Mouse (Mus musculus): ENCODE data around the gene Frmd4b.
"Not testable (repeated sequence)": the region's sequence is repeated elsewhere in the genome, so short reads cannot be mapped to it uniquely, and the experiment has no call there.

Gene Frmd4b

DNA sequence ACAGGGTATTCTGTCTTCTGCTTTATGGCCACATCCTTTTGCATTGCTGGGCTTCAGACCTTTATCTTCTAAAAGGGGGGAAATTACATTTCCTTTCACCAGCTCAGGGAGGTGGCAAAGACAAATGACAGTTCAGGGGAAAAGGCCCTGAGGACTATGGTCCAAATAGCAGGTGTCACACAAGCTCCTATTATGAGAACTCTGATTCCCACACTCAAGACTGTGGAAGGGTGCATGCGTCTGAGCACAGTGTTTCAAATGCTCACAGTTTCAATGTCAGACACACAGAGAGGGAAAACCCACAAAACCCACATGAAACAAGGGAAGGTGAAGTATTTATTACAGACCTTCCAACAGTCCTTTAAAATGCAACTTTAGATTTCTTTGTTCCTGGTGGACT, 246.9 kb downstream of the Frmd4b start:
- CTCF ChIA-PET = no interaction called here

DNA sequence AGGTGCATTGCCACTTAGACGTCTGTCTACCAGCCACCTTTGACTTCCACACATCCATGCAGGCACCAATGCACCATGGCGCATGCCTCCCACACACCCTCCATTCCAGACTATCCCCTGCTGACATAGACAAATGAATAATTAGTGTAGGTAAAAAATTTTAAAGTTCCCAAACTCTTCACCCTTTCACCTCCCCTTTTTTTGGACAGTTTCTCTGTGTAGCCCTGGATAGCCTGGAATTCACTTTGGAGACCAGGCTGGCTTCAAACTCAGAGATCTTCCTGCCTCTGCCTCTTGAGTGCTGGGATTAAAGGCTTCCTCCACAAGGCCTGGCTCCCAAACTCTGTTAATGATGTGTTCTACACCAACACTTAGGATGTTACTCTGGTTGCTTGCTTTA, 253.5 kb downstream of the Frmd4b start:
- CTCF ChIA-PET = no interaction called here

DNA sequence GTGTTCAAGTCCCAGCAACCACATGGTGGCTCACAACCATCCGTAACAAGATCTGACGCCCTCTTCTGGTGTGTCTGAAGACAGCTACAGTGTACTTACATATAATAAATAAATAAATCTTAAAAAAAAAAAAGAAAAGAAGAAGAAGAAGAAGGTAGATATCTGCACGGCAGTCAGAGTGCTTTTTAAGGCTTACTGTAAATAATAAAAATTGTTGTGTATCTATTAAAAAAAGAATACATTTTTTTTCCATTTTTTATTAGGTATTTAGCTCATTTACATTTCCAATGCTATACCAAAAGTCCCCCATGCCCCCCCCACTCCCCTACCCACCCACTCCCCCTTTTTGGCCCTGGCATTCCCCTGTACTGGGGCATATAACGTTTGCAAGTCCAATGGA, 259.7 kb downstream of the Frmd4b start:
- CTCF ChIA-PET = not testable (repeated sequence)

DNA sequence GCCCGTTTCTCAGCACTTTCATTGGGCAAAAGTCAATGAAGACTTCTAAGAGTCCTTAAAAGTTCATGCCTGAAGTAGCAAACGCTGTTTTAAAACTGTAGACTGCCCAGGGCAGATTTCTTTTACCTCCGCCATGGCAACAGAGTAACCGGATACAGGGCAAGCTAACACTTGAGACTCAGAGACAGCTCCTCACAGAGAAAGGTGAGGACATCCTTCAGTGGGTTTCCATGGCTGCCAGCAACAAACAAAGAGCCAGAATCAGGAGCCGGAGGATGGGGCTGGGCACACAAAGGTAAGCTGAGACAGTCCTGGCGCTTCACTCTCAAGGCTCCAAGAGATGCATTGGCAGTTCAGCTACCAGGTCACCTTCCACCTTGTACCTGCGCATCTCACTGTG, 260.7 kb downstream of the Frmd4b start:
- CTCF ChIA-PET = no interaction called here

DNA sequence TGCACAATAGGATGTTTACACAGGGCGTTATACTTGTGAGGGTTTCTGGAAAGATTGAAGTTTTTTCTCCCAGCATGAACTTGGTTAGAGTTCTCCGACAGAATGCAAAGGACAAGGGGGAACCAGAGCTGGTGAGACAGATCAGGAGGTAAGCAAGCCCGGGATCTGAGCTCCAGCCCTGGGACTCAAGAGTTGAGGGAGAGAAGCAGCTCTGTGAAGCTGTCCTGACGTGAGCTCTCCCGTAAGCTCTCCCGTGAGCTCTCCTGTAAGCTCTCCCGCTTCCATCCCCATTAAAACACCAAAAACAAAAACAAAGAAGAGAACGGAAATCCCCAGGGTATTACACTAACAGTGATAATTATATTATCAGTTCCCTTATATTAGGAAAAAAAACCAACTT, 262.2 kb downstream of the Frmd4b start:
- CTCF ChIA-PET = no interaction called here

DNA sequence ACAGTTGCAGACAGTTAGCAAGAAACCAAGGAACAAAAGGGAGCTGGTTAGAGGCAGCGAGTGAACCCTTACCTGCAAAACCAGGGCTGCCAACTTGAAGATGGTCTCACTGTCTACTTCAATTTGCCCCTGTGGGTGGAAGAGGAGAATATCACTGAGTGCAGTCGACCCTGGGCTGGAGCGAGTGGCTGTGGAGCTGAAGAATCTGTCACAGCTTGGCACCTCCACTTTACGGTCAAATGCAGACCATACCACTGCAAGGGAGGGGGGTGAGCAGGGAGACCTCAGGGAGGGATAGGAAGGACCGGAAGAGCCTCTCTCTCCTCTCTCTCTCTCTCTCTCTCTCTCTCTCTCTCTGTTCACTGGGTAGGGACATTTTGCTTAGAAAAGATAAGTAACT, 263.4 kb downstream of the Frmd4b start:
- CTCF ChIA-PET = interaction anchor here (0.8 kb wide), 1 partner anchor 94 kb away, joined by 4 read pairs; no protein-coding TSS in a partner anchor

DNA sequence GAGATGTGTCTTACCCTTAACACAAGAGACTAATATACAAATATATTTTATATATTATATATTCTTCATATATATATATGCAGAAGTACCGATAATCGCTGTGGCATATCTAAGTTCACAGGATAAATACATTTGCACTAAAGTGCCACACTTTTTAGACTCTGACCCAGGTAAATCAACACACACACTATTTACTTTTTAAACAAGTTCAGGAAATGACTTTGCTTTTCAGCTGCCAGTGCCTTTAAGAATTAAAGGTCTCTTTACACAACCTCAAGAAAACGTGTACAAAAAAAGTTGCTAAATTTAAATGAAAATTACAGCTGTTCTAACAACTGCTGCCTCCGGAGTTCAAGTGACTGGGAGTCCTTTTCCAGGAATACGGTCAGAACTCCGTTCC, 264.0 kb downstream of the Frmd4b start:
- CTCF ChIA-PET = interaction anchor here (0.8 kb wide), 1 partner anchor 95 kb away, joined by 4 read pairs; no protein-coding TSS in a partner anchor

DNA sequence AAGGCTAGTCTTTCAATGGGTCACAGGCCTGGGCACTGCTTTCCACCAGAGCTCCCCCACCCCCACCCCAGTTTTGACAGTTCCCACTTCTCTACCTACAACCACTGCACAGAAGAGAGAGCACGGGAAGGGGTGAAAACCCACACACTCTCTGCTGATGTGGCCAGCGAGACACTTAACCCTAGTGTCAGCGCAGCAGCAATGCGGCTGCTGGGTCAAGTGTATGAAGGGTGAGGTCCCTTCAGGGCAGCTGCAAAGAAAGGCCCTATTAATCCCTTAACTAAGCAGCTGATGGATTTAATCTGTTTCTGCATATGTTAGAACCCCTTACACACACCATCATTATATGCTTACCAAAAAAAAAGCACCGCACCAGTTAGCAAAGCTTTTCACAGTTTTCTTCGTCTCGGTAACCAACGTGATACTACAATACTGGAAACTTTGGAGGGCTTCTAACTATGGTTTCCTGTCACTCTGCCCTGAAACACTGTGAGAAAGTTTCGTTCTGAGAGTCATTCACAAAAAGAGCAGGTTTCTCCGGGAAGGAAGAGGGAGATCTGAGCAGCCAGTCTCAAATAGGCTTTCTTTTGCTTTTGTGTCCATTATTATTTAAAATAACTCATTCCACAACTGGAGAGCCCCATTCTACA, 264.7 kb downstream of the Frmd4b start:
- CTCF ChIA-PET = no interaction called here

DNA sequence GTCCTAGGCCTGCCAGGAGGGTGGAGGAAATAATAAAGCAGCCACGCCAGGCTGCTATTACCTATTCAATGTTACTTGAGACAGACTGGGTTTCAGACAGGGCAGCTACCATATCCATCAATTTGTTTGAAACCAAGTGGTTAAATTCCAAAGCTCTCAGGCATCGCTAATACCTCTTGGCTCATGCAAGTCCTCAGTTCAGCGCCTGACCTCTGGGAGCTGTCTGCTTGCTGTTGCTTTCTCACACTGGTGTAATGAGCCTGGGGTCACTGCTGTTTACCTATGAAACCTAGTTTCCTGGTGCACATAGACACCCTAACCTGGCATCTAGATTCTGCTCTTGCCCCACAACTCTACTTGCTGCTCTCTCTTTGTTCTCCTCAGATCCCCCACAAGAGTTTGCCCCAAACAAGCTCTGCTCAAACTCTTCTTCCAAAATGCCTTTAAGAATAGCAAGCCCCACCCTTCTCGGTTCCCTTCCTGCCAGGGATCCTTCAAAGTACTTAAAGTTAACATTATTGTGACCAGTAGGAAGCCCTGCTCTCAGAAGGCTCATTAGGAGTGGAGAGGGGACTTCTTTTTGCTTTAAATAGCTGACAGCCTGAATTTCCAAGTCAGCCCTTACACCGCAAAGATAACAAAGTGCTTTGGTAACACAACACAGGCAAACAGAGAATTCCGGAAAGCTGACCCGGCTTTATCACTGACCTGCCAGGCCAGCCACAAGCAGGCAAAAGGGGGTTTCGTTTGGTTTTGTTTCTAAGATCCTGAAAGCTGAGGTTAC, 267.8 kb downstream of the Frmd4b start:
- CTCF ChIA-PET = no interaction called here

DNA sequence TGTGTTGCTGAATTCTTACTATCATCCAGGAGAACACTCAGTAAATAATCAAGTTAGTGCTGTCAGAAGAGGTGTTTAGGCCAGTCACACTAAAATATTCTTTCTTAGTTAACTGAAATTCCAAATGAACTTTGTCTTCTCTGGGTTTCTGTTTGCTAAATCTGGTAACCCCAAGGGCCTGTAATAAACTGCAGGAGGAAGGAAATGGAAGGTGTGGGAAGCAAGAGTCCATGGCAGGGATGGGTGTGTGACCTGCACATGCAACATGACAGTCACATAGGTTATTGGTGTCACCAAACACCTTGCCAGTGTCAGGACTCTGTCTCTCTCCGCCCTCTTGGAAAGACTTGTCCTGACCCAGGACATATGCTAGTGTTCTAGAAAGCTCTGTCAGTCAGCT, 270.4 kb downstream of the Frmd4b start:
- CTCF ChIA-PET = no interaction called here

DNA sequence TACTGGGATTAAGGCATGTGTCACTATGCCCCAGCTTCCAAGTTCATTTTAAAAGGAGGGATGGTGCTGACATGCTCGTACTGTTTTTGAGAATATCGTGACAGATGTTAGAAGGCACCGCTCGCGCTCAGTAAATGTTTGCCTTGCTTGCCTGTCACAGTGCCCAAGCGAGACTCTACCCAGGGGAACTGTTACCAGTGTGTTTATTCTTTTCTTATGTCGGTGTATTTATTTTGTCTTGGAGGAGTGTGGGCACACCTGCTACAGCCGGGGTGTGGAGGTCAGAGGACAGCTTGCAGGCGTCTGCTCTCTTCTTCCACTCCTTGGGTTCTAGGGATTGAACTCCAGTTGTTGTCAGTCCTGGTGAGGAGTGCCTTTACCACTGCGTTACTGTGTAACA, 270.8 kb downstream of the Frmd4b start:
- CTCF ChIA-PET = no interaction called here

DNA sequence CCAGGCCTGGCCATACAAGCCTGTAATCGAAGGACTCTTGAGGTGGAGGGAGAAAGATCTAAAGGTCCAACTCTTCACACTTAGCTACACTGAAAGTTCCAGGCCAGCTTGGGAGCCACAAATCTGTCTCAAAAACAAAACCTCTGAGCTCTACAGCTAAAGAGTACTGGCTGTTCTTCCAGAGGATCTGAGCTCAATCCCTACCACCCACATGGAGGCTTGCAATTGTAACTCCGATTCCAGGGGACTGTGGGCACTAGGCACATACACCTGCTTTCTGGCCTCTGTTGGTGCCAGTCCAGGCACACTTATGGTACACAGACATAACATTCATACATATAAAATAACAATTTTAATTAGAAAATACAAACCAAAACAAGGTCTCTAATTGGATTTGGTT, 271.4 kb downstream of the Frmd4b start:
- CTCF ChIA-PET = no interaction called here

DNA sequence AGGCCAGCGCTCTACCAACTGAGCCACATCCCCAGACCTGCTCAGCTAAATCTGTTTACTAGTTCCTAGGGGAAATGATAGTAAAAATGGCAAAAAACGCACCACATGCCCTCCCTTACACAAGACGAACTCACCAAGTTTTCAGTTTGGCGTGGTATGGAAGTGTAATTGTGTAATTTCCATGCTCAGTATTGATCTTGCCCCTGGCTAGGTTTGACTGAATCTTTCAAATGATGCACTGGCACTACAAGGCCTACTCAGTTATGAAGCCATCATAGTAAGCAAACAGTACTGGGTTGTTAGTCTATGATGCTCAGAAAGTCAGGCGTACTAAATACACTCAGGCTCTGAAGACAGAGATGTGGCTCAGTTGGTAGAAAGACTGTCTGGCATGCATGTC, 275.2 kb downstream of the Frmd4b start:
- CTCF ChIA-PET = no interaction called here

DNA sequence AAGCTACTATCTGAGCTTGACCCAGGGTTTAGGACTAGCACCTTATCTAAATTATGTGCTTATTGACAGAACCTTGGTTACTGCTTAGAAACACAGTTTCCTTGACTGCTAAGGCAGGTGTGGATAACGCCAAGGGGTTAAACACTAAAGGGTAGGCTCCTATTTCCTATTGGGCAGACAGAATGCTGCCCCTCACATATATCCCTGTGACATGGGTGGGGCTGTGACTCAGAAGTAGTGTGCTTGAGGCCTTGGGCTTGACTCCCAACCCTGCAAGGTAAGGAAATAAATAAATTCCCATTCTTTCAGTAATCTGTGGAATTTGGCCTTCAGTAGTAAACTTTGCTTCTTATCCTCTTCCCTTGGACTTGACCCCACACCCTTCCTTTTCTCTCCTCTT, 275.7 kb downstream of the Frmd4b start:
- CTCF ChIA-PET = no interaction called here

DNA sequence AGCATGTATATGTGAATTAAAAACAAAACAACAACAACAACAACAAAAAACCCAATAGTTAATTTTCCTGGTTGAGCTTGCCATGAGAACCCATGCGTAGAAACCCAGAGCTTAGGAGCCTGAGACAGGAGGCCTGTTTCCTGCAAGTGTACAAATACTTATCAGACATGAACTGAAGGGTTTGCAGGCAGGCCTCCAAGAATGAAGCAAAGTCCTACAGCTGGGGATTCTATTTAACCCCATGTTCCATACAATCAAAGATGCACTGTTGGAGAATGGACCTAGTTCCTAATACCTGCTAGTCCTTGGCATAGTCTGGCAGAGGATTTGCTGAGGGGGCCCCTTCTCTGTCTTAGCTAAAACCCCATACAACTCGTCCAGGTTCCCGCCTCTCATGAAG, 276.2 kb downstream of the Frmd4b start:
- CTCF ChIA-PET = no interaction called here

DNA sequence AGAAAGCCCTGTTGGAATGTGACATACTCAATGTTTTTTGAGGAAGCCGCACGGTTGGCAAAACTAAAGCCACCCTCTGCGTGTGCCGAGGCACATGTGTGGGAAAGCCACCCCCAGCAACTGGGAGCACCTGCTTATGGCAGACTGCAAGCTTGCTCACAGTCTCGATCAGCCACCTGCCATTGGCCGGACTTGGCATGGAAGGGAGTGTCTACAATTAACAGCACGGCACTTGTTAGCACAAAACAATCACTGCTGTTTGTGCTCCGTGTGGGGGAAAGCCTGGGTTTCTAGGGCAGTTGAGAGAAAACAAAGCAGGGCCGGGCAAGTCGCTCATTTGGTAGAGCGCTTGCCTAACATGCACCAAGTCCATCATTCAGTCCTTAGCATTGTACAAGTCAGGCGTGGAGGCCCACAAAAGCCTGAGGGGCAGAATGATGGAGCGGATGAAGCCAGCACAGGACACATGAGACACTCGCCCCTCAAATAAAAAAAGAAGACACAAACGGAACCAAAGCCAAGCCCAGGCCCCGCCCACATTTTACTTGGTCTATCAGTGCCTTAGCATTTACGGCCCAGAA, 277.0 kb downstream of the Frmd4b start:
- CTCF ChIA-PET = no interaction called here

DNA sequence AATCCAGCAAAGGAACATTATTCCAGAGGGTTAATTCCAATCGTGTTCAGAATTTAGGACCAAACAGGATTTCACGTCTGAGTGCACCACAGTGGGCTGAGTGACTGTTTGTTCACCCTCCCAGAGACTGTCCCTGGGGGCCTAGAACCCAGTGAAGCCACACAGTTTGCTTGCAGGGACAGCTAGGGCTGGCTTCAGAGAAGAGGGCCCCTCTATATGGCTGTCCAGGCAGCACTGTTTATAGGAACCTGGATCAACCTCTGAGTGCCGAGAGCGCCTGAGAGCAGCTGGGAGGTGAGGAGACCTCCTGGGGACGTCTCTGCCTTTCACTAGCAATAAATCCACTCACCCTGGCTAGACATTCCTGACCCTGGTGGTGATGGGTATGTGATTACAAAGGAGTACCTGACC, 278.1 kb downstream of the Frmd4b start:
- CTCF ChIA-PET = no interaction called here

DNA sequence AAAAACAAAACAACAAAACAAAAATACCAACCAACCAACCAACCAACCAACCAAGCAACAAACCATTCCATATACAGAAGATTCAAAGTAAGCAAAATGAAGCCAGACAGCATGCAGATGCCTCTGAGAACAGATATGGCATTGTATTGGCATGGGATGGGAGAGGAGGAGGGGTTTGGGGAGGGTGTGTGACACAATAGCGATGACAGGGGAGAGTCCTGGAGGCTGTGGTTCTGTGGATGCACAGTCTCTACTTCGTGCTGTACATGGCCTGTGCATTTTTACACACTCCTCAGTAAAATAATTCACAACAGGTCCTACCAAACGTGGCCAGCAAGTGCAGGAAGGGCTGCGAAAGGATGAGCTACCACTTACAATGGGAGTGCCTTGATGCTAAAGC, 278.5 kb downstream of the Frmd4b start:
- CTCF ChIA-PET = no interaction called here

DNA sequence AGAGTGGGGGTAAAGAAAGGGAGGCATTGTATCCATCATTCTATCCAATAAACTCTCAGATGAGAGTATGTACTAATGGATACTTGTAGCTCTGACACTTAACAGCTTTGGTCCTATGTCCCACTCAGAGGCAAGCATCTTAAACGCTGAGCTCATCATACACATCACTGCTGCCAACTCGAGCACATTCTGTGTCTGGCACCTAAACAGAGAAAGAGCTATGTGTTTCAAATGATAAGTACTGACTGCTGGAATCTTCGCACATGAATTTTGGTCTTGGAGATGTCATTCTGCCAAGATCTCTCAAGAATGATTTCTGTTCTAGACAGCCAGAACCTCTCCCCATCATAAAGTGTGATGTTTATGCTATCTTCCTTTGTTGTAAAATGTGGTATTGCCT, 284.0 kb downstream of the Frmd4b start:
- CTCF ChIA-PET = no interaction called here

DNA sequence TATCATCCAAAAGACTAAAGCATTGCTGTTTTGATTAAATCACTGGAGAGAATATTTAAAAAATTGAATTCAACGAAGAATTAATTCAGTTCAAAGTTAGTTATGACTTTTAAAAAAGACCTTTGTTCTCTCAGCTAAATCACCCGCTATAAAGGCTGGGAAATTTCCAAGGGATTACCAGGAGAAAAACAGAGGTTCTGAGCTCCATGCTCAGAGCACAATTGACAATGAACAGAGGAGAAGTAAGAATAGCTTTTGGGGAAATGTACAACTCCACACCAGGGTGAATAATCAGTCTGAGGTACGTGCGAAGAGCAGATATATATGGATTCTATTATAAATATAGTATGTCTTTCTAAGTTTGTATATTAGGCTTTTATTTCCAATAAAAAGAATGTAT, 293.4 kb downstream of the Frmd4b start:
- CTCF ChIA-PET = no interaction called here

DNA sequence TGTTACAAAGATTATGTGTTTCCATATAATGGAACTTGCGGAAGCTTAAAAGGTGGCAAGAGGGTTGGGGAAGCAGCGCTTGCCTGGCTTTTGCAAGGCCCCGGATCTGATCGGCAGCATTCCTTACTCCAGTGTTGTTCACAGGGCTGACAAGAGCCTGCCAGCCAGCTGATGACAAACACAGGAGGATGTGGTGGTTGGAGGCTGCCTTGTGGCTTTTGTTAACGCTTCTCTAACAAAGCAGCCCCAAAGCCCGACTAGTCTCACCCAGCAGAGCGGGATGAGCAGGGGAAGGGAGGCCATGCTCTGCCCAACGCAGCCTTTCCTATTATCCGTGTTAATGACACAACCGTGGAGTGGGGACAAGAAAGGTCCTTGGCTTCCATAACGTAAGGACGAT, 295.2 kb downstream of the Frmd4b start:
- CTCF ChIA-PET = no interaction called here

DNA sequence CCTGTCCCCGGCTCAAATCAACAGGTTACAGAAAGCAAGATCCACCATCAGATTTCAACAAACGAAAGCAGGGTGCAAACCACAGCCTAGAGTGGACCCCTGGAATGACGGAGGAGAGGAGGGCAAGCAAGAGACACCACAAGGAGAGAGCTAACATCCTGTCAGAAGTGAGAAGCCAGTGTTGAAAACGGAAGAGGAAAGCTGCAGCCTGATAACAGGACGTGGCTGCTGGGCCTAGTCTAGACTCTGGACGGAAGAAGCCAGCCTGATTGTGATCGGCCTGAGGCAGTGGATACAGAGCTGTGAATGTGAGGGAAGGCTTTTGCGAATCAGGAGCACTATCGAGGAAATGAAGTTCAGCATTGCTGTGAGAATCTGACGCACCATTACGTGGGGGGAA, 296.2 kb downstream of the Frmd4b start:
- CTCF ChIA-PET = no interaction called here

DNA sequence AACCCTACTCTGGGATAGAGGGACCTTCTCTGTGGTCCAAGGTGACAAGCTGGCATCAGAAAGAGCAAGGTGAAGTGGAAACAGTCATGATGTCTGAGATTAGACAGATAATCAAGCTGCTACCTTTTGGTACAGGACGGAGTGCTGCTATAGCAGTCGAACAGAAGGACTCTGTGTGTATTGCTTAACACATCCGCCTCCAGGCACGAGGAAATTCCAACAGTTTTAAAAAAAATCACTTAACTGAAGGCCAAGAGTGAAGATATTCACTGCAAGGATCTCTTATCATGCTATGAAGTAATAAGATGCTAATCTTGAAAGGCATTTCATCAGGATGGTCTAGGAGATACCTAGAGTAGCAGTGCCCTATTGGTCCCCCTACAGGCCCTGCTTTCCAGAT, 298.3 kb downstream of the Frmd4b start:
- CTCF ChIA-PET = no interaction called here

DNA sequence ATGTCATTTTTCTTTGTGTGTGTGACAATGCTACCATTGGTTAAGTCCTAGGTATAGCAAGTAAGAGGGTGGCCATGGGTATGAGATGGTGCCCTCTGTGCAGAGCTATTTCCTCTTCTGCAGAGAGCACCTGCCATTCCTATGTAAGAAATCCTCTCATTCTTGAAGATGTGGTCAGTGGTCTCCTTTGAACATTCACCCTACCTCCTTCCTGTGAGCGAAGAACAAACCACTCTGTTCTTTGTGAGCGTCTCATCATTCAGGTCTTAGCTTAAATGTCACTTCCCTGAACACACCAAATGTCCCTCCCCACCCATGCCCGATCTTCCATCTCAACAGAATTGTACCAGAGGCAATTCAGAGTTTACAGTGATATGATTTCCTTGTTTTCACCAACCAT, 299.4 kb downstream of the Frmd4b start:
- CTCF ChIA-PET = no interaction called here

All from spleen, embryonic (tissue).